Mouse (Mus musculus): ENCODE results near the gene Aif1l. TPM values are rescaled to one million over a fixed set of nuclear protein-coding genes. Genes with fewer than 3 reads are reported as not detected.
A peak's percentile ranks its signal among the peaks of the same experiment; 100 is the strongest.

Gene Aif1l
- polyA plus RNA-seq, 1 experiment from 2014 or later: 15.6 TPM

DNA sequence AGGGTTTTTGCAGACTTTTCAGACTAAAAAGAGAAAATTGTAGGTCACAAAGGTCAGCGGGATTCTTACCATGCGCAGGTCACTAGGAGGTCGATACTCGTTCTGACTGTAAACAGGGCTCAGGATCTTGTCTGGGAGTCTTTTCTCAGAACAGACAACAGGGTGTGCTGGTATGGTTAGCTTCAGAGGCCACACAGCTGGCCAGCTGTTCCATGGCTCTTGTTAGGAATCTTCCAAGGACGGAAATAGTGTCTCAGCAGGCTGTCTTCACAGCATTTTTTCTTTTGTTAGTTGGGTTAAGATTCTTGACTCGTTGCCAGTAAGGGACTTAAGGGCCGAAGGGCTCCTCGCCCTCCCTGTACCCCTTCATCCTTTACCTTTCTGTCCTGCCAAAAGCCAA, 16.9 kb downstream of the Aif1l start:
- Histone ChIP-seq H3K4me2 (no peak overlapping the region), H3K9me3 (ENCODE audit: control insufficient read depth, low read length) (no peaks in the 10 kb centered on the region), H3K36me3 (ENCODE audit: control insufficient read depth, insufficient read depth, low read length) (no peaks in the 10 kb centered on the region), H3K27ac (ENCODE audit: low read depth, low read length) (no peak overlapping the region), H3K9ac (ENCODE audit: low read depth, low read length) (no peak overlapping the region), H3K4me1 (replicated peaks; ENCODE audit: control insufficient read depth, insufficient read depth, low read length) (no peaks in the 10 kb centered on the region), H3K4me3 (ENCODE audit: low read depth, low read length) (no peak overlapping the region), H3K27me3 (replicated peaks; ENCODE audit: control insufficient read depth, insufficient read depth, low read length) (no peaks in the 10 kb centered on the region)
- DNase-seq (ENCODE audit: low spot score) (no peak), ATAC-seq (replicated peaks; ENCODE audit: low FRiP score) (no peak)
- WGBS: 77% methylated on average over 8 of the region's 8 CpGs

- H3K27me3 ChIP-seq (replicated peaks; ENCODE audit: control insufficient read depth, insufficient read depth, low read length): no peaks in the 10 kb centered on the region
- H3K4me3 ChIP-seq (ENCODE audit: low read depth, low read length): 0 out of 2 replicates have a peak overlapping the region, but pooled peaks have one; percentile 1
- H3K36me3 ChIP-seq (ENCODE audit: control insufficient read depth, insufficient read depth, low read length): peaks cover 8% of the 10 kb centered on the region
- H3K9ac ChIP-seq (ENCODE audit: low read depth, low read length): no peak overlapping the region
- 84% methylated on average over 4 of the region's 4 CpGs for WGBS
- ATAC-seq (replicated peaks; ENCODE audit: low FRiP score) (no peak), DNase-seq (ENCODE audit: low spot score) (no peak)
- H3K27ac ChIP-seq (ENCODE audit: low read depth, low read length): no peak overlapping the region
- H3K4me1 ChIP-seq (replicated peaks; ENCODE audit: control insufficient read depth, insufficient read depth, low read length): peaks cover 12% of the 10 kb centered on the region
- no peaks in the 10 kb centered on the region for H3K9me3 ChIP-seq (ENCODE audit: control insufficient read depth, low read length)
- H3K4me2 ChIP-seq: no peak overlapping the region
These were observed 22.6 kb downstream of the Aif1l start for GRCm38 (mm10) chr2:31972589-31972988.

DNA sequence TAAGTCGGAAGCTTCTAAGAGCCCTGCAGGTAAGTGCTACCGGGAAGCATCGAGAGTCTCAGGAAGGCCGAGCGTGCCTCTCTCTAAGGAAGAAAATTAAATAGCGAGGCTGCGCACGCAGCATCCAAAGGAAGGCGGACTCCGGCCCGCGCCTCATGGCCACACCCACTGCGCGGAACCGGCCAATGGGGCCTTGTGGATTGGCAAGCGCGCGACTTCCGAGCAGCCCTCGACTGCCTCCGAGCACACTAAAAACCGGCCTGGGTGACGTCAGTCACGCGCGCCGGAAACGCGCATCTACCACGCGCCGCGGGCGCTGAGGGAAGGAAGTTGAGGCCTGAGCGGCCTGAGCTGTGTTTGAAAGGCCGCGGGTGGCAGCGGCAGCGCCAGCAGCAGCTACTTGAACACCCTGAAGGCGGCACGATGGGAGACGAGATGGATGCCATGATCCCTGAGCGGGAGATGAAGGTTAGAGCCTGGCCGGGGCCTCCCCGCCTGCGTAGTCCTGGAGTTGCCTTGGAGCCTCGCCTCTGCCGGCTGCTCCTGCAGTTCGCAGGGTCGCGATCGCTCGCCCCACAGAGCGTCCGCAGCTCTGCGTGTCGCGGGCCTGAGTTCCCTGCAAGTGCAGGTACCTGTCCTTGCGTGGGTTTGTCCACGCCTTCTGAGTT, 24.3 kb downstream of the Aif1l start, which contains the start of gene Nup214:
Nup214 (plus strand) TSS at position 296 of the 668 bp plus-strand sequence.
- DNase-seq (ENCODE audit: low spot score) (peak; percentile 99), ATAC-seq (replicated peaks; ENCODE audit: low FRiP score) (peak; percentile 99)
- under 1% methylated on average over 60 of the region's 60 CpGs for WGBS
- Histone ChIP-seq H3K4me1 (replicated peaks; ENCODE audit: control insufficient read depth, insufficient read depth, low read length) (peaks cover 12% of the 10 kb centered on the region), H3K9ac (ENCODE audit: low read depth, low read length) (peak within 1 kb of the TSS; percentile 96), H3K4me3 (ENCODE audit: low read depth, low read length) (peak within 1 kb of the TSS; percentile 99), H3K36me3 (ENCODE audit: control insufficient read depth, insufficient read depth, low read length) (peaks cover 15% of the 10 kb centered on the region), H3K27ac (ENCODE audit: low read depth, low read length) (peak within 1 kb of the TSS; percentile 78), H3K9me3 (ENCODE audit: control insufficient read depth, low read length) (no peaks in the 10 kb centered on the region), H3K27me3 (replicated peaks; ENCODE audit: control insufficient read depth, insufficient read depth, low read length) (no peaks in the 10 kb centered on the region), H3K4me2 (peak within 1 kb of the TSS; percentile 92)

GRCm38 (mm10) chr2:31974809-31975371, 25.0 kb downstream of the Aif1l start:
- Histone ChIP-seq H3K4me1 (replicated peaks; ENCODE audit: control insufficient read depth, insufficient read depth, low read length) (peaks cover 12% of the 10 kb centered on the region), H3K9ac (ENCODE audit: low read depth, low read length) (peak overlapping the region; percentile 96), H3K4me3 (ENCODE audit: low read depth, low read length) (peak overlapping the region; percentile 99), H3K4me2 (peak overlapping the region; percentile 92), H3K27ac (ENCODE audit: low read depth, low read length) (peak overlapping the region; percentile 78), H3K9me3 (ENCODE audit: control insufficient read depth, low read length) (no peaks in the 10 kb centered on the region), H3K27me3 (replicated peaks; ENCODE audit: control insufficient read depth, insufficient read depth, low read length) (no peaks in the 10 kb centered on the region), H3K36me3 (ENCODE audit: control insufficient read depth, insufficient read depth, low read length) (peaks cover 18% of the 10 kb centered on the region)
- 7% methylated on average over 13 of the region's 13 CpGs for WGBS
- ATAC-seq (replicated peaks; ENCODE audit: low FRiP score) (no peak), DNase-seq (ENCODE audit: low spot score) (no peak)

DNA sequence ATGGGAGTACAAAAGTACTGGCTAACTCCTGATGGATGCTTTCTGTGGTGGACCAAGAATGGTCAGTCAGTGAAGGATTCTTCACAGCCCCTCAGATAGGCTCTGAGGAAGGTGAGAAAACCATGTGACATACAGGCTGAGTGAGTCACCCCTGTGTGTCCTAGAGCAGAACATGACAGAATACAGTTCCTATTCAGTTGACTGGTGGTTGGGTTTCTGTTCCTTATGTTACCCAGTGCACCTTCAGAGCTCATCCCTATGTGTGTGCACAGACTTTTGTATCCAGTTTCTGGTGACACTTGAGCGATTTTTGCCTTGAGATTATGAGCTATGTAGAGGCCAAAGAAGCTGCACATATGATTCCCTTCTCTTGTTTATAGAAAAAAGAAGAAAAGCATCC, 37.8 kb downstream of the Aif1l start:
- WGBS: 95% methylated on average over 1 of the region's 1 CpGs
- Histone ChIP-seq H3K27ac (ENCODE audit: low read depth, low read length) (no peak overlapping the region), H3K9me3 (ENCODE audit: control insufficient read depth, low read length) (no peaks in the 10 kb centered on the region), H3K9ac (ENCODE audit: low read depth, low read length) (no peak overlapping the region), H3K27me3 (replicated peaks; ENCODE audit: control insufficient read depth, insufficient read depth, low read length) (no peaks in the 10 kb centered on the region), H3K4me1 (replicated peaks; ENCODE audit: control insufficient read depth, insufficient read depth, low read length) (no peaks in the 10 kb centered on the region), H3K36me3 (ENCODE audit: control insufficient read depth, insufficient read depth, low read length) (peaks cover 67% of the 10 kb centered on the region), H3K4me3 (ENCODE audit: low read depth, low read length) (no peak overlapping the region), H3K4me2 (no peak overlapping the region)
- ATAC-seq (replicated peaks; ENCODE audit: low FRiP score): no peak
- DNase-seq (ENCODE audit: low spot score): no peak

- H3K36me3 ChIP-seq (ENCODE audit: control insufficient read depth, insufficient read depth, low read length): peaks cover 58% of the 10 kb centered on the region
- no peak for DNase-seq (ENCODE audit: low spot score)
- 84% methylated on average over 4 of the region's 4 CpGs for WGBS
These were observed 41.0 kb downstream of the Aif1l start for GRCm38 (mm10) chr2:31990961-31991360.

GRCm38 (mm10) chr2:31994896-31995295, 45.0 kb downstream of the Aif1l start:
- H3K9ac ChIP-seq (ENCODE audit: low read depth, low read length): no peak overlapping the region

More at GRCm38 (mm10) chr2:31990961-31991360, 41.0 kb downstream of the Aif1l start:
- H3K4me3 ChIP-seq (ENCODE audit: low read depth, low read length): no peak overlapping the region
- no peaks in the 10 kb centered on the region for H3K4me1 ChIP-seq (replicated peaks; ENCODE audit: control insufficient read depth, insufficient read depth, low read length)
- H3K27me3 ChIP-seq (replicated peaks; ENCODE audit: control insufficient read depth, insufficient read depth, low read length): no peaks in the 10 kb centered on the region
- ATAC-seq (replicated peaks; ENCODE audit: low FRiP score): no peak
- no peaks in the 10 kb centered on the region for H3K9me3 ChIP-seq (ENCODE audit: control insufficient read depth, low read length)
- no peak overlapping the region for H3K9ac ChIP-seq (ENCODE audit: low read depth, low read length)
- H3K4me2 ChIP-seq: no peak overlapping the region
- no peak overlapping the region for H3K27ac ChIP-seq (ENCODE audit: low read depth, low read length)

GRCm38 (mm10) chr2:31996060-31996459, 46.1 kb downstream of the Aif1l start:
- peaks cover 56% of the 10 kb centered on the region for H3K36me3 ChIP-seq (ENCODE audit: control insufficient read depth, insufficient read depth, low read length)
- ATAC-seq (replicated peaks; ENCODE audit: low FRiP score) (no peak), DNase-seq (ENCODE audit: low spot score) (no peak)
- no peaks in the 10 kb centered on the region for H3K9me3 ChIP-seq (ENCODE audit: control insufficient read depth, low read length)
- WGBS: 95% methylated on average over 13 of the region's 13 CpGs
- no peak overlapping the region for H3K27ac ChIP-seq (ENCODE audit: low read depth, low read length)
- no peaks in the 10 kb centered on the region for H3K4me1 ChIP-seq (replicated peaks; ENCODE audit: control insufficient read depth, insufficient read depth, low read length)
- no peak overlapping the region for H3K4me2 ChIP-seq
- H3K27me3 ChIP-seq (replicated peaks; ENCODE audit: control insufficient read depth, insufficient read depth, low read length): no peaks in the 10 kb centered on the region
- H3K4me3 ChIP-seq (ENCODE audit: low read depth, low read length): no peak overlapping the region
- no peak overlapping the region for H3K9ac ChIP-seq (ENCODE audit: low read depth, low read length)

More at GRCm38 (mm10) chr2:31994896-31995295, 45.0 kb downstream of the Aif1l start:
- peaks cover 60% of the 10 kb centered on the region for H3K36me3 ChIP-seq (ENCODE audit: control insufficient read depth, insufficient read depth, low read length)
- DNase-seq (ENCODE audit: low spot score): no peak
- no peak overlapping the region for H3K4me3 ChIP-seq (ENCODE audit: low read depth, low read length)
- no peaks in the 10 kb centered on the region for H3K27me3 ChIP-seq (replicated peaks; ENCODE audit: control insufficient read depth, insufficient read depth, low read length)
- WGBS: 92% methylated on average over 9 of the region's 9 CpGs
- no peaks in the 10 kb centered on the region for H3K4me1 ChIP-seq (replicated peaks; ENCODE audit: control insufficient read depth, insufficient read depth, low read length)
- no peaks in the 10 kb centered on the region for H3K9me3 ChIP-seq (ENCODE audit: control insufficient read depth, low read length)
- H3K27ac ChIP-seq (ENCODE audit: low read depth, low read length): no peak overlapping the region
- ATAC-seq (replicated peaks; ENCODE audit: low FRiP score): no peak
- H3K4me2 ChIP-seq: no peak overlapping the region

- ATAC-seq (replicated peaks; ENCODE audit: low FRiP score): no peak
- H3K4me1 ChIP-seq (replicated peaks; ENCODE audit: control insufficient read depth, insufficient read depth, low read length): no peaks in the 10 kb centered on the region
- no peak overlapping the region for H3K4me2 ChIP-seq
- WGBS: 89% methylated on average over 5 of the region's 5 CpGs
- no peaks in the 10 kb centered on the region for H3K27me3 ChIP-seq (replicated peaks; ENCODE audit: control insufficient read depth, insufficient read depth, low read length)
- H3K9me3 ChIP-seq (ENCODE audit: control insufficient read depth, low read length): no peaks in the 10 kb centered on the region
- H3K4me3 ChIP-seq (ENCODE audit: low read depth, low read length): no peak overlapping the region
- peaks cover 52% of the 10 kb centered on the region for H3K36me3 ChIP-seq (ENCODE audit: control insufficient read depth, insufficient read depth, low read length)
- no peak overlapping the region for H3K9ac ChIP-seq (ENCODE audit: low read depth, low read length)
- no peak for DNase-seq (ENCODE audit: low spot score)
- no peak overlapping the region for H3K27ac ChIP-seq (ENCODE audit: low read depth, low read length)
These were observed 47.6 kb downstream of the Aif1l start for GRCm38 (mm10) chr2:31997539-31997938.
